Mouse (Mus musculus): Measurements from ENCODE around the gene Cox20. TPM values are rescaled to one million over a fixed set of nuclear protein-coding genes. Genes with fewer than 3 reads are reported as not detected.
"Not testable (repeated sequence)": the region's sequence is repeated elsewhere in the genome, so short reads cannot be mapped to it uniquely, and the experiment has no call there.

Gene Cox20
- 10 to 100 TPM; 35.3 to 38.1 TPM for total RNA-seq (2021)
- long read RNA-seq, experiment 1, transcript Cox20-201 (4 exons, 471 nt): major isoform, 27 of 31 reads
- long read RNA-seq, experiment 1, partial matches to known transcripts: 2 of 31 reads
- long read RNA-seq, experiment 1, other reads (novel, unspliced or antisense): 2 of 31 reads
- long read RNA-seq, experiment 2, transcript Cox20-201 (4 exons, 471 nt): major isoform, 16 of 21 reads
- long read RNA-seq, experiment 2, partial matches to known transcripts: 0 of 21 reads
- long read RNA-seq, experiment 2, other reads (novel, unspliced or antisense): 3 of 21 reads

GRCm38 (mm10) chr1:178318389-178319184 lies at the start of gene Cox20:
Cox20 (plus strand) TSS chr1:178319130.
- peak; percentile 98 for DNase-seq

DNA sequence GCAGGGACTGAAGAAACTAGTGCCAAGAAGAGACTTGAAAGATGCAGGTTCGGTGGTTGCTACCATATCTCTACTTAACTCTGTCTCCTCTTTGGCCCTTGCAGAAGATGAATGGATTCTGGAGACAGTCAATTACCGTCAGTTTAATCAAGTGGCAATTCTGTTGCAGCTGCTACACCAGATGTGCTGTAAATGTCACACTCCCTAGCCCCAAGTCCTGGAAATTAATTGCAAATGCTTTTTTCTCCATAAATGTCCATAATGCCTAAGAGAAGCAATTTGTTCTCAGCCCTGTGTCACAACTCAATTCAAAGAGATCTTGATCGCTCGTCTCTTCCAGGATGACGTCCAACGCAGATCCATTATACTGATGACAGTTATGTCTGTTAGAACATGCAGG lies 48.3 kb upstream of the Cox20 start:
- no peak for DNase-seq

GRCm38 (mm10) chr1:178275174-178275730 lies 43.7 kb upstream of the Cox20 start:
- DNase-seq: no peak

DNA sequence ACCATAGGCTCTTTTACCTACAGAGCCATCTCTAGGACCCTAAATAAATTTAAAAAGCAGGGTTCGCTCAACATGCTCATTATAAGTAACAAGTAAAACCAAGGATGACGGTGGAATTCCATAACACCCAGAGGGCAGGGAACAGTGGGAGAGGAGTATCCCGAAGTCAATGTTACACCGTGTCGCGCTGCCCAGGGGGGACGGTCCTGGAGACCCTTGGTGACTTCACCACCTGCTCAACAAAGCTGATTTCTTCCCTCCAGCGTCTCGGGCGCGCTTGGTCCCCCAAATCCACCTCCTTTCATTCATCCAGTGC lies 43.2 kb upstream of the Cox20 start:
- DNase-seq: no peak

GRCm38 (mm10) chr1:178276054-178276911 lies 42.6 kb upstream of the Cox20 start:
- DNase-seq: peak; percentile 73

GRCm38 (mm10) chr1:178283314-178283713 lies 35.6 kb upstream of the Cox20 start:
- not testable (repeated sequence) for DNase-seq

DNA sequence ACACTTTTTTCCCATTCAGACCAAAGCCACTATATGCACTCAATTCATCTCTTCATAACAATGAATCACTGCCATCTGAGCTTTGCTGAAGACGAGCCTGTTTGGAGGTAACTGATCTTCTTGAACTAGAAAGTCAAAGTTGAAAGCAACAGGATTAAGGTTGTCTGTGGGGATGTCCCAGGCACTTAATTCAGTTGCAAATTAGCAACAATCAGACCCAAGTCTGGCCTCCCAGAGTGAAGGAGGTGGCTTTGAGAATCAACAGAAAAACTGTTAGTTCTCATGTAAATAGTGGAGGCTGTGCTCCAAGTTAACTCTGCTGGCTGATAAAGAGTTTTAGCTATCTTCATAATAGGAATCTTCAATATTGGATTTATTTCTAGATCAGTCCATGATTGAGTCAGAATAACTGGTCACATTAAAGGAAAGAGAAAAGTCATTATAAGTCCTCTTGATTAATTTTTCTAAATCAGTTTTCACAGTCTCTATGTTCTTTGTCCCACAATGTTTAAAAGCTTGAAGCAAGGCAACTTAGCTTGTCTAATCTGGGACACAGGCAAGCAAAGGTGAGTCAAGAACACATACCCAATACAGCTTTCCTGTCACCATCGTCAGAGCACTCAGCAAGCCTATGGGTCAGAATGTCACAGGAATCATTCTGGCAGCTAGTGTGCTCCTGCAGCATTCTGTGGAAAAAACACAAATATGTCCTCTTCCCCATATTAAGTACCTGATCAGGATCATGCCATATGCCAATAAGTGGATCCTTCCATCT lies 34.8 kb upstream of the Cox20 start:
- no peak for DNase-seq

- no peak for DNase-seq
These were observed 31.2 kb upstream of the Cox20 start for GRCm38 (mm10) chr1:178287601-178288176.

GRCm38 (mm10) chr1:178291716-178292115 lies 27.2 kb upstream of the Cox20 start:
- no peak for DNase-seq

- no peak for DNase-seq
These were observed 24.9 kb upstream of the Cox20 start for GRCm38 (mm10) chr1:178294051-178294450.

- DNase-seq: not testable (repeated sequence)
These were observed 17.7 kb upstream of the Cox20 start for GRCm38 (mm10) chr1:178301261-178301660.

DNA sequence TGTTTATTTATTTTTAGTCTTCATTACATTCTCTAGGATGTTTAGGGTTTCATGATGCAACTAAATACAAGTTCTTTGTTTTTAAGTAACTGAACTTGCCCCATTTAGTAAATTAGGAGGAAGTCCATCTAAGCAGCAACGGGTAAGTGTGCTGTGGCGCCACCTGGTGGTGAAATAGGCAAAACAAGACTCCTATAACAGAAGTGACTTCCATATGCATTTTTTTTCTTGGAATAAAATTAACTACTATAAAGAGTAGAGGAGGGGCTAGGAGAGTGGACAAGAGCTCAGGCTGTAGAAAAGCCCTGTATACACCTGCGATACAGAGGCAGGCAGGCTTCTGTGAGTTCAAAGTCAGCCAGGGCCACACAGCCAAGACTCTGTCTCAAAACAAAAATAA lies 15.5 kb upstream of the Cox20 start:
- DNase-seq: peak; percentile 84

- DNase-seq: no peak
These were observed 9.4 kb upstream of the Cox20 start for GRCm38 (mm10) chr1:178309487-178309886.

DNA sequence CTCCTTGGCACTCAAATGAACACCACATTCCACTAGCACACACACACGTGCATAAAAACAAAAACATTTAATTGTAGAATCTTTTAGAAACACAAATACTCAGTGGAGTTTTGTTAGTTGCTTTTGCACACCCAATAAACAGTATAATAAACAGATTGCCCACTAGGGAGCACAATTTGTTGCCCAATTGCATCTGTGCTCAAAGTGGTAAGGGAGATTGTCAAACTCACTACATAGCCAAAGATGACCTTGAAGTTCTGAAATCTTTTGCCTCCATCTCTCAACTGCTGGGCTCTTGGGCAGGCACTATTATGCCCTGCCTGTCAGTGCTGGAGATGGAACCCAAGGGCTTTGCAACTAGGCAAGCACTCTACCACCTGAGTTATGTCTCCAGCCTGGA lies 8.8 kb upstream of the Cox20 start:
- DNase-seq: no peak

- no peak for DNase-seq
These were observed 5.8 kb upstream of the Cox20 start for GRCm38 (mm10) chr1:178313039-178313597.

DNA sequence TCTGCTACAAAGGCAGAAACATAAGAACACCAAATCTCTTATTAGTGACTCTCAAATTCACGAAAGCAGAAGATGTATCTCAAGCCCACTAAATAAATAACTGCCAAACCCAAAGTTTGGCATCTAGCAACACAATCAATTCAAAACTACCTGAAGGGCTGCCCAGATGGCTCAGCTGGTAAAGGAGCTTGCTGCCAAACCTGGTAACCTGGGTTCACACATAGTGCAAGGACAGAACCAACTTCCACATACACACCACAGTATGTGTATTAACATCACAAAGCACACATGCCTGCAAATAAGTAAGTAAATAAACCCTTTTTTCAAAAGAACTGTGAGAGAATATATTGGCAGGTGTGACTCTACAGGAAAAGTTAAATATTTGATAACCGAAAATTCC lies 4.7 kb upstream of the Cox20 start:
- no peak for DNase-seq

- DNase-seq: no peak
These were observed 1.5 kb upstream of the Cox20 start for GRCm38 (mm10) chr1:178317275-178318001.

DNA sequence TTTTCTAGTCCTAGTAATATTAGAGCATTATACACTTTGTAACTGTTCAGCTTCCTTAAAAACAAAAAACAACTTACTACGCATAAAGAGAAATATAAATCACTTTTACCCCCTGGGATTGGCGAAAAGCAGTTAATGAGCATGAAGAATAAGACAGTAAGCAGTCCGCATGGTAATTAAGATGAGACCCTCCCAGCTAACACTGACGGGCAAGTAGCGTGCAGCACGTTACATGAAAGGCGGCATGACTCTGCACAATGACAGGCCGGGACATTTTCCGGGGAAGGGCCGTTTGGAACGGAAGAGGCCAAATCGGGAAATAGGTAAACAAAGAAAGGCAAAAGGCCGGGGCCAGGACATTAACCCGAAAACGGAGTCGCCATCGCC lies 935 bp upstream of the Cox20 start:
- no peak for DNase-seq

- peak; percentile 17 for DNase-seq
These were observed 536 bp downstream of the Cox20 start for GRCm38 (mm10) chr1:178319295-178320037.
